Mouse (Mus musculus) kidney, postnatal 10 days (tissue): ENCODE measurements around the gene Golga2.
A peak's percentile ranks its signal among the peaks of the same experiment; 100 is the strongest.
"Not testable (repeated sequence)": the region's sequence is repeated elsewhere in the genome, so short reads cannot be mapped to it uniquely, and the experiment has no call there.

Source experiments
- DNase-seq: peaks from one replicate; pipeline ENCODE4 v3.0.0; 2021; ENCODE audit warnings: mixed read lengths

Golga2 gene

GRCm38 (mm10) chr2:32289578-32289977 is 2.4 kb downstream of the Golga2 start:
- DNase-seq: no peak

GRCm38 (mm10) chr2:32294348-32294747 is 7.2 kb downstream of the Golga2 start:
- DNase-seq: no peak

- no peak for DNase-seq
Measured at GRCm38 (mm10) chr2:32295285-32295684, 8.1 kb downstream of the Golga2 start.

- DNase-seq: not testable (repeated sequence)
Measured at GRCm38 (mm10) chr2:32295842-32296241, 8.7 kb downstream of the Golga2 start.

GRCm38 (mm10) chr2:32299469-32299868 is 12.3 kb downstream of the Golga2 start:
- DNase-seq: no peak

DNA sequence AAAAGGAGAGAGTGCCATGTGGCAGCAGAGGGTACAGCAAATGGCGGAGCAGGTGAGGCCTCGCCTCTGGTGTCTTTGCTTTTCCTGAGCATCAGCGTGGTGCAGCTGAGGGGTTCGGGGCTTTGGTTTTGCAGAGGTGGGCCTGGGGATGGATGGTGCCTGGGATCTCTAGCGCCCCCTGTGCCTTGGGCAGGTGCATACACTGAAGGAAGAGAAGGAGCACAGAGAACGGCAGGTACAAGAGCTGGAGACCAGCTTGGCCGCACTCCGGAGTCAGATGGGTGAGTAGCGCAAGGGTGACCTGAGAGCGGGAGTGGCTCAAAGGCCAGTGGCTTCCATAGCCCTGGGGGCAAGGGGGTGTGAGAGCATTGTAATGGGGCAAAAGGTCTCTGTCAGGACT is 15.8 kb downstream of the Golga2 start:
- no peak for DNase-seq

GRCm38 (mm10) chr2:32304145-32304832 is 17.1 kb downstream of the Golga2 start:
- peak; percentile 79 for DNase-seq

- no peak for DNase-seq
Measured at GRCm38 (mm10) chr2:32305668-32306067, 18.5 kb downstream of the Golga2 start.

- DNase-seq: no peak
Measured at GRCm38 (mm10) chr2:32306176-32306575, 19.0 kb downstream of the Golga2 start.

DNA sequence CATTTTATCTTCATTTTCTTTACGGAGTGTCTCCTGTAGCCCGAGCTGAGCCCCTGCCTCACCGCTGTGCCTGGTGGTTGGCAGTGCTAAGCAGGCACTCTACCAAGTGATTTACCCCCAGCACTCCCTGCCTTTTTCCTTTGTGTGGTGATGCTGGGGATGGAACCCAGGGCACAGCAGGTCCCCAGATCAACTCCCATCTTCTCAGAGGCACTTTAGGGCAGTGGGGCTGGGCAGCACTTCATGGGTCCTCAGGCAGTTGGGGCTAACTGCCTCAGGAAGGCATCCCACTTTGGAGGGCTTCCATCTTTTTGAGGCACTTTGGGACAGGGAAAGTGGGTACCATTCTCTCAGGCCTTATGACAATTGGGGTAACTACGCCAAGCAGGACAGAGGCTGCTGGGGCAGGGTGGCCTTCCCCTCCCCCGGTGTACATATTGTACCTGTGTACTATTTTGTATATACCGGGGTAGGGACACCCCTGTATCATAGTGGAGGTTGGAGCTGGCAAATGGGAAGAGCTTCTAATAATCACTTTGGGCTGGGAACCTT is 20.1 kb downstream of the Golga2 start:
- no peak for DNase-seq

- DNase-seq: peak; percentile 73
Measured at GRCm38 (mm10) chr2:32307941-32308760, 21.0 kb downstream of the Golga2 start.

DNA sequence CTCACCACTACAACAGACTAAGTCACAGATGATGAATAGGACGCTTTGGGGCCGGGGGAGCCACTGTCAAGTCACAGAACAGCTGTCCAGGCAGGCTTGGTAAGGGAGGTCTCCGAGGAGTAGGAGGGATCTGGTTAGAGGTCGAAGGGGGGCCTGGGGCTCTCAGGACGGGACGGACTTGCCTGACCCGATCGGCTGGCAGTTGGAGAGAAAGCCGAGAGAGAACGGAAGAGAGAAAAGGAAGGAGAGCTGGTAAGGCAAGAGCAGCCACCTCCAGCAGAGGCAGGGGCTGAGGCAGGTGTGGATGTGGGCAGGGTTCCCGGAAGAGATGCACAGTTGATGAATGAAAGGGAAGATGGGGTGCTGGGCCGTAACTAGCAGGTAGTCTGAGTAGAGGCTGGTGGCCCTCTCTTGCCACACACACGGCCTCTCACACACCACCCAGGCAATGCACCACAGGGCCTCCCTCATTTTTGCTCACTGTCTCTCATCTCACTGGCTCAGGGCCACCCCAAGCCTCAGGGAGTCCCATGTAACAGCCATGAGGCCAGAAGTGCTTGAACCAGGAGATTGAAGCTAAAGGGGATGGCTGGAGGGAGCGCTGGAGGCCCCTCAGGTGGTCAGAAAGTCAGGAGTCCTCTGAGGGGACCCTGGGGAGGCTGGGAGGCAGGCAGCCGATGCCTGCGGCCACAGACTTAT is 21.8 kb downstream of the Golga2 start:
- DNase-seq: no peak

- DNase-seq: no peak
Measured at GRCm38 (mm10) chr2:32310096-32310845, 23.1 kb downstream of the Golga2 start.

GRCm38 (mm10) chr2:32311443-32312317 is 24.5 kb downstream of the Golga2 start:
- no peak for DNase-seq

DNA sequence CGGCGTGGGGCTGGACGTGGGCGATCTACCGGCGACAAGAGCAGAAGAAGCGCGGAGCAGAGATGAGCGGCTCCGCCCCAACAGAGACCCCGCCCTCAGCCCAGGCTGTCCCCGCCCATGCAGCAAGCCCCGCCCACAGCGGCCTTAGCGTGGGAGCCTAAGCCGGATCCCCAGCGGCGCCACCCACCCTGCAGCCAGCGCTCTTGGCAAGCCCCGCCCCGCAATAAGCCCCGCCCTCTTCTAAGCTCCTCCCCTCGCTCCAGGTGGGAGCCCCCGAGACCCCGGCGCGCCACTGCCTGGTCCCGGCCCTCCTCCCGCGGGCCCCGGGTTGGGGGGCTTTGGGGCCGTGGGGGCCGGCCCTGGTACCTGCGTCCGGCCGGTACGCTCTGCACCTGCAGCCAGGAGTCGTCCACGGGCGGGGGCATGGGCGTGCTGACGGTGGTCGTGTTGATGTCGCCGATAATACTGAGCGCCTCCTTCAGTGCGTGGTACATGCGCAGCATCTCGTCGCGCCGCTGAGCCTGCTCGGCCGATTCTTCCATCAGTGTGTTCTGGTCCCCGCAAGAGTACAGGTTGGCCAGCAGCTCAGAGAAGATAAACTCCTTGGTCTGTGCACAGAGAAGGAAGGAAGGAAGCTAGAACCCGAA is 25.3 kb downstream of the Golga2 start:
- DNase-seq: peak; percentile 96

GRCm38 (mm10) chr2:32314831-32315230 is 27.6 kb downstream of the Golga2 start:
- no peak for DNase-seq

- DNase-seq: no peak
Measured at GRCm38 (mm10) chr2:32315751-32316150, 28.6 kb downstream of the Golga2 start.

GRCm38 (mm10) chr2:32316887-32317656 is 29.9 kb downstream of the Golga2 start:
- DNase-seq: peak; percentile 44

DNA sequence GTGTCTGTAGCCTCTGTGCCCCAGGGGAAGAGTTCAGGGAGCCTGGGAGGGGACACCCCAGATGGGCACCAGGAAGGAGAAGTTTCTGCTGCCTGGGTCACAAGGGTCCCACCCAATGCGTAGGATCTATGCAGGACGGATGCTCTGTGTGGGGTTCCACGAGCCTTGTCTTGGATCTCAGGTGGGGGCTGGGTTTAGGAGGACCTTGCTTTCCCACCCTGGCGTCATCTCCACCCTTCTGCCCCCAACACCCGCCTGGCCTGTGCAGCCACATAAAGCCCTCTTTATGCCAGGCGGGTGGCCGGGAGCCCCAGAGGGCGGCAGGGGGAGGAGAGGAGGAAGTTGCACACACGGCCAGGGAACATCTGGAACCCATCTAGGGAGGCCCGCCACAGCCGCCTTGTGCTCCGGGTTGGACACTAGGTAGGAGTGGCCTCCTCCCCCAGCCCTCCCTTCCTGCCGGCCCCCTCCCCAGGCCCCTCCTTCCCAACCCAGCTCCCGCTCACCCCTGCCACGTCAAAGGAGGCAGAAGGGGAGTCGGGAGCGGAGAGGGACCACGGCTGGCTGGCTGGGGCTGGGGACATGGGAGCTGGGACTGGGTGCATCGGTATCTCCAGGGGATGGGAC is 30.7 kb downstream of the Golga2 start:
- DNase-seq: peak; percentile 86
